Mouse (Mus musculus) CH12.LX (cell line): ENCODE measurements around the gene Ccdc51.

Experiments
- CTCF ChIP-seq, 2 experiments: IDR thresholded peaks in 1 of 2; conservative IDR thresholded peaks in 1 of 2; 2 replicates each; pipeline ENCODE4 v1.5.1; 2011 to 2012; ENCODE audit warnings: low read depth in 2 of 2, low read length in 2 of 2, improper control_type of control experiment in 1 of 2, inconsistent platforms in 1 of 2, mild to moderate bottlenecking in 1 of 2, moderate library complexity in 1 of 2
- IRF4 ChIP-seq: IDR thresholded peaks from 2 replicates; pipeline ENCODE4 v1.6.1; 2014; ENCODE audit warnings: low read depth, mild to moderate bottlenecking, inconsistent platforms, low read length, improper control_type of control experiment
- TCF12 ChIP-seq: IDR thresholded peaks from 2 replicates; pipeline ENCODE4 v1.6.1; 2014; ENCODE audit warnings: low read depth, mild to moderate bottlenecking, inconsistent platforms, low read length, improper control_type of control experiment
- USF1 ChIP-seq: IDR thresholded peaks from 2 replicates; pipeline ENCODE4 v1.6.1; 2014; ENCODE audit warnings: low read depth, mild to moderate bottlenecking, inconsistent platforms, low read length, improper control_type of control experiment

DNA sequence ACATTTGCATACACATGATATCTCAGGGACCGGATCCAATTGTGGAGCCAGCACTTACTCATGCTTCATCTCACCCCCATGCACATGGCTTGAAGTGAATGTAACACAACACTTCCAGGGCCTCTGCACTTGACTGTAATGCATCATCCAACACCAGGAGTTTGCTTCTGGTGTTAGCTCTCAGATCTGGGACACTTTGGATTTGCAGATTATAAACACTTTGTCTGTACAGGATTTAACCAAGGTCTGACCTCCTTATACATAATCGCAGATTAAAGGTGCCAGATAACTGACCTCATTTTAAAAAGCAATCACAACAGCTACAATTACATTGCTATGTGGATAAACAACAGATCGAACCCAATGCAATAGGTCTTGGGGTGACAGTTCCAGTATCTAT lies 1.8 kb upstream of the Ccdc51 start:
- no peak for TF ChIP-seq USF1
- TF ChIP-seq IRF4 = no peak
- no peak for TF ChIP-seq CTCF (conservative IDR thresholded peaks at IDR 0.05 in 1 of 2, IDR thresholded peaks at IDR 0.05 in 1 of 2; ENCODE audit: low read depth in 2 of 2, low read length in 2 of 2)
- no peak for TF ChIP-seq TCF12
